Mouse (Mus musculus) E14TG2a.4 (cell line): ENCODE measurements around the gene S100a10.

Source experiments
- CTCF ChIP-seq: conservative IDR thresholded peaks from 2 replicates; pipeline ENCODE4 v1.5.1; 2014; ENCODE audit warnings: low read length
- POU5F1 ChIP-seq: IDR thresholded peaks from 2 replicates; pipeline ENCODE4 v1.6.1; 2014; ENCODE audit warnings: low read length, borderline replicate concordance

- TF ChIP-seq CTCF (no peak), POU5F1 (no peak)
Observed at GRCm38 (mm10) chr3:93517343-93517742, 37.5 kb upstream of the S100a10 start.
